Mouse (Mus musculus) midbrain, embryonic 14.5 days (tissue): ENCODE data around the gene Olfr731. TPM values are rescaled to one million over a fixed set of nuclear protein-coding genes. Genes with fewer than 3 reads are reported as not detected.

ENCODE experiments used
- ATAC-seq: fragments of 200-750 bp; cut with Nextera tagmentation; 2 replicates; pipeline ENCODE4 v1.8.0; 2017; ENCODE audit warnings: moderate number of reproducible peaks, moderate library complexity; ENCODE audit not compliant: low FRiP score, low TSS enrichment
- DNase-seq: peaks from one replicate; pipeline ENCODE4 v3.0.0-alpha.2; 2015
- H3K27ac ChIP-seq: fragments of 300-500 bp; sonication (generic); replicated peaks from 2 replicates; pipeline ENCODE4 v1.5.1; 2014; ENCODE audit warnings: mild to moderate bottlenecking, low read depth, low read length, moderate library complexity
- H3K27me3 ChIP-seq: fragments of 300-500 bp; sonication (generic); 2 replicates; pipeline ENCODE4 v1.6.1; 2014; ENCODE audit warnings: low read length, control low read depth, mixed read lengths; ENCODE audit not compliant: control insufficient read depth, insufficient read depth
- H3K36me3 ChIP-seq: fragments of 300-500 bp; sonication (generic); 2 replicates; pipeline ENCODE4 v1.6.1; 2014; ENCODE audit warnings: low read length, control low read depth; ENCODE audit not compliant: control insufficient read depth, insufficient read depth
- H3K4me1 ChIP-seq: fragments of 300-500 bp; sonication (generic); 2 replicates; pipeline ENCODE4 v1.6.1; 2014; ENCODE audit warnings: mild to moderate bottlenecking, antibody characterized with exemption, low read length, control low read depth; ENCODE audit not compliant: control insufficient read depth, insufficient read depth
- H3K4me2 ChIP-seq: fragments of 300-500 bp; sonication (generic); 2 replicates; pipeline ENCODE4 v1.6.1; 2014; ENCODE audit warnings: mild to moderate bottlenecking, low read length, moderate library complexity
- H3K4me3 ChIP-seq: fragments of 300-500 bp; sonication (generic); replicated peaks from 2 replicates; pipeline ENCODE4 v1.5.1; 2014; ENCODE audit warnings: low read depth, low read length
- H3K9ac ChIP-seq: fragments of 300-500 bp; sonication (generic); replicated peaks from 2 replicates; pipeline ENCODE4 v1.6.1; 2014; ENCODE audit warnings: mild to moderate bottlenecking, low read length, moderate library complexity
- H3K9me3 ChIP-seq: fragments of 300-500 bp; sonication (generic); 2 replicates; pipeline ENCODE4 v1.6.1; 2016; ENCODE audit warnings: low read length, control low read depth, mixed read lengths; ENCODE audit not compliant: control insufficient read depth
- WGBS: fragments of 180-500 bp; shearing (Covaris S2); extraction: QIAGEN DNeasy Blood & Tissue Kit; methylation state at CpG from one replicate; pipeline ENCODE4 v1.1.7; 2014; 5-methylcytosine and 5-hydroxymethylcytosine counted together
- polyA plus RNA-seq: library from polyadenylated mRNA; unstranded; fragments of >200 nt; fragmentation: Nextera tagmentation; extraction: Ambion mirVana; gene quantifications from 2 replicates; pipeline ENCODE4 v1.2.1, GENCODE M21; 2014

Olfr731 gene
- polyA plus RNA-seq, result not detected in 2 replicates

DNA sequence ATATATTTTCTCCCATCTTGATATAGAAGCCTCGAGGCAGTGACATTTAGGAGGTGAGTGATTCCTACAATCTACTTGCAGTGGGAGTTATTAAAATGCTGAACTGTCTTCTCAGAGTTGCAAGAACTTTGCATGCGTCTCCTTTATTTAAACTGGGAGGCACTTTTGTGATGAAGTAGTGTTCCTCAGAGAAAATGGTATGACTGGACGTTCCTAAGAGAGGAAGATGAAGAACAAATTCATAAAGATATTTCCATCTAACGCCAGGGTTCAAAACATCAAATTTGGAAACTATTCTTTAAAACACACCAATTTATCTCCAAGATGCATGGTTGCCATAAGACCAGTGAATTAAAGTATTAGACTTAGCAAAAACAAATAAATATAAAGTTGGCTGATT lies at the start of gene Olfr731:
TSS of gene Olfr731 (minus strand) at position 101 of the 400 bp plus-strand sequence.
- no peak within 1 kb of the TSS for H3K27ac ChIP-seq
- no peak within 1 kb of the TSS for H3K4me3 ChIP-seq
- no peaks in the 10 kb centered on the region for H3K36me3 ChIP-seq
- H3K27me3 ChIP-seq, result no peaks in the 10 kb centered on the region
- H3K9me3 ChIP-seq, result no peaks in the 10 kb centered on the region
- H3K9ac ChIP-seq, result no peak within 1 kb of the TSS
- DNase-seq (no peak), ATAC-seq (no peak)
- WGBS, result 86% methylated on average over 4 of the region's 4 CpGs
- no peak within 1 kb of the TSS for H3K4me2 ChIP-seq
- H3K4me1 ChIP-seq, result no peaks in the 10 kb centered on the region

GRCm38 (mm10) chr14:50284106-50284505 lies 42.4 kb upstream of the Olfr731 start, which contains the start of gene Olfr732:
TSS of gene Olfr732 (minus strand) at chr14:50284206.
- DNase-seq (no peak), ATAC-seq (no peak)
- WGBS, result 92% methylated on average over 1 of the region's 1 CpGs
- Histone ChIP-seq H3K36me3 (no peaks in the 10 kb centered on the region), H3K4me2 (no peak within 1 kb of the TSS), H3K9ac (no peak within 1 kb of the TSS), H3K4me3 (no peak within 1 kb of the TSS), H3K9me3 (no peaks in the 10 kb centered on the region), H3K4me1 (no peaks in the 10 kb centered on the region), H3K27me3 (no peaks in the 10 kb centered on the region), H3K27ac (no peak within 1 kb of the TSS)

DNA sequence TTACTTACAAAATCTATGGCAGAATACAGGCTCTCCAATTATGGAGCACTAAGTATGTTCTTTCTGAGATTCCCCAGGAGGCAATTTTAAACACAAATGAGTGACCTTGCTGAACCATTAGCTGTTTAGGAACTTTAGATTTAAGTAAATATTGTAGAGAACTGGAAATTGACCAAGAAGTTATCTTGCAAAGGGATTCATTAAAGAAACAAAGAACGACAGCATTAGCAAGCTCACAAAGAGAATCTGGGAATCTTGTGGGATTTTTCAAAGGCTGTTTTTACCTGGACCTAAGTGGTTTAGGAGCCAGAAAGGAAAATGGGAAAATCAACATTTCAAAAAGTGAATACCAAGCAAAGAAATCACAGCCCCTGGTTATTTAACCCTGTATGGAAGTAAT lies 53.6 kb downstream of the Olfr731 start, which contains the start of gene Olfr730:
TSS of gene Olfr730 (minus strand) at position 101 of the 400 bp plus-strand sequence.
- Histone ChIP-seq H3K4me1 (no peaks in the 10 kb centered on the region), H3K4me2 (no peak within 1 kb of the TSS), H3K27ac (no peak within 1 kb of the TSS), H3K9ac (no peak within 1 kb of the TSS), H3K27me3 (no peaks in the 10 kb centered on the region), H3K36me3 (no peaks in the 10 kb centered on the region), H3K4me3 (no peak within 1 kb of the TSS), H3K9me3 (no peaks in the 10 kb centered on the region)
- ATAC-seq (no peak), DNase-seq (no peak)
- 60% methylated on average over 1 of the region's 1 CpGs for WGBS

Other genes starting within 250 kb of the Olfr731 start
- not detected in 2 replicates for gene Olfr725, start 201.5 kb downstream of the Olfr731 start, polyA plus RNA-seq
- not detected in 2 replicates for gene Olfr726, start 150.9 kb downstream of the Olfr731 start, polyA plus RNA-seq
- not detected in 2 replicates for gene Olfr727, start 118.7 kb downstream of the Olfr731 start, polyA plus RNA-seq
- not detected in 2 replicates for gene Olfr728, start 99.2 kb downstream of the Olfr731 start, polyA plus RNA-seq
- not detected in 2 replicates for gene Olfr729, start 89.0 kb downstream of the Olfr731 start, polyA plus RNA-seq
- not detected in 2 replicates for gene Olfr730, start 53.7 kb downstream of the Olfr731 start, polyA plus RNA-seq
- gene Olfr732, start 42.3 kb upstream of the Olfr731 start, polyA plus RNA-seq, result not detected in 2 replicates
- not detected in 2 replicates for gene Olfr733, start 59.7 kb upstream of the Olfr731 start, polyA plus RNA-seq
- not detected in 2 replicates for gene Olfr734, start 84.9 kb upstream of the Olfr731 start, polyA plus RNA-seq
- not detected in 2 replicates for gene Olfr735, start 107.0 kb upstream of the Olfr731 start, polyA plus RNA-seq
- gene Tlr11, start 116.0 kb upstream of the Olfr731 start, polyA plus RNA-seq, result not detected in 2 replicates
- not detected in 2 replicates for gene Olfr736, start 139.3 kb upstream of the Olfr731 start, polyA plus RNA-seq
- not detected in 2 replicates for gene Olfr738, start 165.7 kb upstream of the Olfr731 start, polyA plus RNA-seq
- gene Olfr739, start 176.8 kb upstream of the Olfr731 start, polyA plus RNA-seq, result not detected in 2 replicates
- not detected in 2 replicates for gene Olfr740, start 203.7 kb upstream of the Olfr731 start, polyA plus RNA-seq
- gene Olfr741, start 230.9 kb upstream of the Olfr731 start, polyA plus RNA-seq, result not detected in 2 replicates